Mouse (Mus musculus): ENCODE results near the gene Acp4.

- TF ChIP-seq POLR2A (IDR thresholded peaks at IDR 0.05; ENCODE audit: borderline replicate concordance, insufficient read depth, low read length) = no peak
- TF ChIP-seq CTCF (IDR thresholded peaks at IDR 0.05; ENCODE audit: borderline replicate concordance, insufficient read depth, low read depth, low read length) = no peak
Observed at GRCm38 (mm10) chr7:44244080-44244479, 13.1 kb downstream of the Acp4 start.
